Mouse (Mus musculus) liver, adult 2 months (tissue): Measurements from ENCODE around the gene Fcho1. TPM values are rescaled to one million over a fixed set of nuclear protein-coding genes. Genes with fewer than 3 reads are reported as not detected.
A peak's percentile ranks its signal among the peaks of the same experiment; 100 is the strongest.
"Not testable (repeated sequence)": the region's sequence is repeated elsewhere in the genome, so short reads cannot be mapped to it uniquely, and the experiment has no call there.

Experiments used
- DNase-seq: peaks from one replicate; pipeline ENCODE4 v3.0.0-alpha.2; 2011; ENCODE audit warnings: low read depth, low spot score; ENCODE audit errors: extremely low read depth
- H3K27ac ChIP-seq: fragments of 200-500 bp; replicated peaks from 2 replicates; pipeline ENCODE4 v1.5.1; 2012; ENCODE audit warnings: low read depth, mild to moderate bottlenecking, control low read depth, inconsistent platforms, low read length; ENCODE audit not compliant: insufficient read depth
- H3K27me3 ChIP-seq: fragments of 200-500 bp; 2 replicates; pipeline ENCODE4 v1.6.1; 2012; ENCODE audit warnings: mild to moderate bottlenecking, moderate library complexity, low read length, inconsistent platforms; ENCODE audit not compliant: control insufficient read depth, insufficient read depth
- H3K36me3 ChIP-seq: fragments of 200-500 bp; 2 replicates; pipeline ENCODE4 v1.6.1; 2012; ENCODE audit warnings: low read length, inconsistent platforms; ENCODE audit not compliant: control insufficient read depth, insufficient read depth
- H3K4me1 ChIP-seq: fragments of 200-500 bp; 2 replicates; pipeline ENCODE4 v1.6.1; 2011; ENCODE audit warnings: low read length; ENCODE audit not compliant: control insufficient read depth, insufficient read depth
- H3K4me3 ChIP-seq: fragments of 200-500 bp; 2 replicates; pipeline ENCODE4 v1.5.1; 2011; ENCODE audit warnings: low read depth, mild to moderate bottlenecking, control low read depth, low read length, moderate library complexity; ENCODE audit not compliant: insufficient read depth
- H3K79me2 ChIP-seq: fragments of 200-500 bp; 2 replicates; pipeline ENCODE4 v1.6.1; 2012; ENCODE audit warnings: inconsistent platforms, mild to moderate bottlenecking, low read length, moderate library complexity; ENCODE audit not compliant: control insufficient read depth, insufficient read depth
- H3K9ac ChIP-seq: fragments of 200-500 bp; 2 replicates; pipeline ENCODE4 v1.6.1; 2012; ENCODE audit warnings: low read depth, mild to moderate bottlenecking, control low read depth, inconsistent platforms, low read length
- CTCF ChIP-seq: fragments of 200-500 bp; IDR thresholded peaks from 2 replicates; pipeline ENCODE4 v1.5.1; 2011; ENCODE audit warnings: low read depth, low read length, control low read depth
- POLR2A ChIP-seq: fragments of 200-500 bp; IDR thresholded peaks from 2 replicates; pipeline ENCODE4 v1.6.1; 2011; ENCODE audit warnings: low read length, control low read depth; ENCODE audit not compliant: insufficient read depth; ENCODE audit errors: extremely low read depth
- WGBS: fragments of 180-500 bp; shearing (Covaris S2); methylation state at CpG from one replicate; pipeline ENCODE4 v1.1.7; 2018; 5-methylcytosine and 5-hydroxymethylcytosine counted together
- polyA plus RNA-seq: library from polyadenylated mRNA; depleted of rRNA; stranded (reverse); fragments of >200 nt; gene quantifications from 2 replicates; pipeline ENCODE4 v1.2.3, GENCODE M21; 2012
- total RNA-seq: library from RNA; depleted of rRNA; stranded (reverse); fragments of >200 nt; gene quantifications from 2 replicates; pipeline ENCODE4 v1.2.3, GENCODE M21; 2014

Fcho1 gene
- total and polyA plus RNA-seq, 2 experiments = 0.18 to 2.8 TPM

GRCm38 (mm10) chr8:71745322-71745721, 19.8 kb upstream of the Fcho1 start:
- Histone ChIP-seq H3K4me1 (no peaks in the 10 kb centered on the region), H3K27ac (no peak overlapping the region), H3K36me3 (no peaks in the 10 kb centered on the region), H3K27me3 (no peaks in the 10 kb centered on the region), H3K4me3 (no peak overlapping the region), H3K79me2 (no peaks in the 10 kb centered on the region), H3K9ac (no peak overlapping the region)
- DNase-seq = no peak
- WGBS = 71% methylated on average over 1 of the region's 1 CpGs
- no peak for TF ChIP-seq POLR2A
- TF ChIP-seq CTCF = no peak

GRCm38 (mm10) chr8:71742783-71743182, 17.3 kb upstream of the Fcho1 start:
- Histone ChIP-seq H3K9ac (no peak overlapping the region), H3K4me3 (no peak overlapping the region), H3K79me2 (no peaks in the 10 kb centered on the region), H3K27me3 (no peaks in the 10 kb centered on the region), H3K27ac (no peak overlapping the region), H3K4me1 (no peaks in the 10 kb centered on the region), H3K36me3 (no peaks in the 10 kb centered on the region)
- no peak for DNase-seq
- TF ChIP-seq POLR2A = no peak
- WGBS = 60% methylated on average over 2 of the region's 2 CpGs

GRCm38 (mm10) chr8:71741687-71742114, 16.2 kb upstream of the Fcho1 start:
- Histone ChIP-seq H3K27ac (no peak overlapping the region), H3K4me3 (no peak overlapping the region), H3K79me2 (no peaks in the 10 kb centered on the region), H3K4me1 (no peaks in the 10 kb centered on the region), H3K36me3 (no peaks in the 10 kb centered on the region), H3K27me3 (no peaks in the 10 kb centered on the region), H3K9ac (no peak overlapping the region)
- WGBS = 24% methylated on average over 19 of the region's 19 CpGs
- TF ChIP-seq POLR2A (no peak), CTCF (no peak)
- no peak for DNase-seq

- no peaks in the 10 kb centered on the region for H3K27me3 ChIP-seq
- no peak overlapping the region for H3K4me3 ChIP-seq
- no peak for DNase-seq
- no peaks in the 10 kb centered on the region for H3K4me1 ChIP-seq
- 50% methylated on average over 3 of the region's 3 CpGs for WGBS
- TF ChIP-seq POLR2A (no peak), CTCF (no peak)
- no peaks in the 10 kb centered on the region for H3K36me3 ChIP-seq
- no peak overlapping the region for H3K9ac ChIP-seq
- no peak overlapping the region for H3K27ac ChIP-seq
- no peaks in the 10 kb centered on the region for H3K79me2 ChIP-seq
Measured at GRCm38 (mm10) chr8:71741226-71741625, 15.7 kb upstream of the Fcho1 start.

- not testable (repeated sequence) for H3K27ac ChIP-seq, H3K79me2 ChIP-seq, H3K4me3 ChIP-seq, H3K9ac ChIP-seq, H3K36me3 ChIP-seq, H3K27me3 ChIP-seq, H3K4me1 ChIP-seq, DNase-seq
Measured at GRCm38 (mm10) chr8:71738316-71738715, 12.8 kb upstream of the Fcho1 start.

GRCm38 (mm10) chr8:71731652-71732230, 6.2 kb upstream of the Fcho1 start:
- WGBS = 64% methylated on average over 3 of the region's 3 CpGs
- Histone ChIP-seq H3K27ac (no peak overlapping the region), H3K27me3 (0 out of 2 replicates have a peak, but pooled peaks cover 3% of the 10 kb centered on the region), H3K9ac (no peak overlapping the region), H3K79me2 (no peaks in the 10 kb centered on the region), H3K36me3 (no peaks in the 10 kb centered on the region), H3K4me3 (no peak overlapping the region), H3K4me1 (no peaks in the 10 kb centered on the region)
- DNase-seq = no peak
- TF ChIP-seq POLR2A = no peak
- TF ChIP-seq CTCF = peak; percentile 54
